Mouse (Mus musculus) layer of hippocampus, postnatal 10 days (tissue): ENCODE measurements around the gene Srsf1. TPM values are rescaled to one million over a fixed set of nuclear protein-coding genes. Genes with fewer than 3 reads are reported as not detected.
A peak's percentile ranks its signal among the peaks of the same experiment; 100 is the strongest.
"Not testable (repeated sequence)": the region's sequence is repeated elsewhere in the genome, so short reads cannot be mapped to it uniquely, and the experiment has no call there.

ENCODE experiments used
- DNase-seq, 2 experiments: peaks; one replicate each; pipeline ENCODE4 v3.0.0; 2021; ENCODE audit warnings: low spot score in 2 of 2
- total RNA-seq, 2 experiments: library from RNA; stranded (reverse); gene quantifications; 2 replicates each; pipeline ENCODE4 v1.2.3; 2021

Srsf1 gene
- total RNA-seq, 2 experiments from 2014 or later = 218 to 245 TPM

DNA sequence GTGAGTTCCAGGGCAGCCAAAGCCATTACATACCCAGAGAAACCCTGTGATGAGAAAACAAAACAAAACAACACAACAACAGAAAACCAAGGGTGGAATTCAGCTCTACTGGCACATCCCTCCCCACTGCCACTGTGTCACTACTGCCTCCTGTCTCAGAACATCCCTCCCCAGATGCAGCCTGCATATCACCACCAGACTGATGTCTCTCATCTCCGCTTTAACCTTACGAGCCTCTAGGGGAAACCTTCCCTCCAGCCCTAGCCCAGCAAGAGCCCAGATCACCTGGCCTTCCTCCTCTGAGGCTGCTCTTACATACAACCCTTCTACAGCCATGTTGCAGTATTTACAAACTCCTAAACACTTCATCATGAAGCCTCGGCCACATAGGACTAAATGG, 9.8 kb upstream of the Srsf1 start:
- no peak for DNase-seq

DNA sequence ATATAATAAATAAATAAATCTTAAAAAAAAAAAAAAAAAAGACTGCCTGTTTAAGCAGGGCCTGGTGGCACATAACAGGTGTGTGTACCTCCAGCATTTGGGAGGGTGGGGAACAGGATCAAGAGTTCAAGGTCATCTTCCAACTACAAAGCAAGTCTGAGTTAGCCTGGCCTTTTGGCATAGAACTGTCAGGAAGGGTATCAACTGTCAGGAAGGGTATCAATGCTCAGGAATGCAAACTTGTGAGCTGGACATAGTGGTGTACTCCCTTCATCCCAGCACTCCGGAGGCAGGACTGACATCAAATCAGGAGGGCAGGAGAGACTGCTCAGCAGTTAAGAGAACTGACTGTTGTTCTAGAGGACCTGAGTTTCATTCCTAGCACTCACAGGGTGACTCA, 8.1 kb upstream of the Srsf1 start:
- DNase-seq = no peak

DNA sequence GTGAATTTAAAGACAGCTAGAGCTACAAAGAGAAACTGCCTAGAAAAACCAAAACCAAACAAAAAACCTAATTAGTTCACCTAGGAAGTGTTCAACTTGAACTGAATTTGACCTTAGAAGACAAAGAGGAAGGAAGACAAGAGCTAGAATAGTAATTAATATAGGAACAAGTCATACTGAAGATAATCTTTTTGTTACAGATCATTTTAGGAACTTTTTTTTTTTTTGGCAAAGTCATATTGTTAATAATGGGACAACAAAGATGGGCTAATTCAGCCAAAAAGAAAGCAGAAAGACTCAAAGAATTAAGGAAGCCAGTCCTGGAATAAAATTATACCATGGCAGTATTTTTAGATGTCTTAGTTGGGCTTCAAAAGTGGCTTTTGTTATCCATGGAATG, 2.9 kb upstream of the Srsf1 start:
- no peak for DNase-seq

DNA sequence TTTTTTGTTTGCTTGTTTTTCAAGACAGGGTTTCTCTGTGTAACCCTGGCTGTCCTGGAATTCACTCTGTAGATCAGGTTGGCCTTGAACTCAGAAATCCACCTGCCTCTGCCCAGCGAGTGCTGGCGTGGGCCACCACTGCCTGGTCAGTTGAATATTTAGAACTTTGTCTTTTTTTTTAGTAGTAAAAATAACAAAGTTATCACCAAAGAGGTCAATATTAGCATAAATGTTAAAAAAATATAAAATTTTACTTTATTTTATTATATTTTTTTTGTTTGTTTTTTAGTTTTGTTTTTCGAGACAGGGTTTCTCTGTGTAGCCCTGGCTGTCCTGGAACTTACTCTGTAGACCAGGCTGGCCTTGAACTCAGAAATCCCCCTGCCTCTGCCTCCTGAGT, 2.0 kb upstream of the Srsf1 start:
- DNase-seq = not testable (repeated sequence)

DNA sequence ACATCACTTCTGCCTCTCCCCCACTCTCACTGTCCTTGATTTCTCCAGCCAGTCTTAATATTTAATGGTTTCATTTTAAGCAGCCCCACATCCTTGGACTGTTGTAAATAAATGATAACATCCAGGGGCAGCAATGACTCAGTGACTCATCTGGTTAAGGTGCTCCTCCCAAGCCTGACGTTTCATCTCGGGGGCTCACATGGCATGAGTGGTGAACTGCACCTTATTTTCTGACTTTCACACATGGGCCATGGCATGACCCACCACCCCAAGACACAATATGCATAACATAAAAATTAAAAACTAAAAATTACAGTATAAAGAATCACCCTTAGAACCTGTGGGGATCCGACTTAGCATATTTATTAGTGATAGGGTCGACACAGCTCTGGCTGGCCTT, 1.3 kb upstream of the Srsf1 start:
- no peak for DNase-seq

DNA sequence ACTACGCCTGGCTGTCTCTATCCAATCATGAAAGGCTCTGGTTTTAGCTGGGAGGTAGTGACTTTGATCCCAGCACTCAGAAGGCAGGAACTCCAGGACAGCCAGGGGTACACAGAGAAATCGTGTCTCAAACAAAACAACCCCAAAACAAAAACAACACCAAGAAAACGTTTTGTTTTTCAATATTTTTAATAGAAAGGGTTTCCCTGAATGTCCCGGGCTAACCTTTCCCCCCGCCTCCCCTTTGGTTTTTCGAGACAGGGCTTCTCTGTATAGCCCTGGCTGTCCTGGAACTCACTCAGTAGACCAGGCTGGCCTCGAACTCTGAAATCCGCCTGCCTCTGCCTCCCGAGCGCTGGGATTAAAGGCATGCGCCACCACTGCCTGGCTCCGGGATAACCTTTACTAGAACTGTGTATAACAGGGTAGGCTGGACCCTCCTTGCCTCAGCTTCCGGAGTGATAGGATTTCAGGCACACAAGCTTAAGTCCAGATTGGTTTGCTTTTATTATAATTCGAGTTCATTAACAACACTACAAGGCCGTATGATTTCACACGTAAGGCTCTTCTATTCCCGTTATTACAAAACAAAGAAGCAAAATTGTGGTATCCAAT, 743 bp upstream of the Srsf1 start:
- DNase-seq = peak in 1 of 2 experiments; percentile 18

DNA sequence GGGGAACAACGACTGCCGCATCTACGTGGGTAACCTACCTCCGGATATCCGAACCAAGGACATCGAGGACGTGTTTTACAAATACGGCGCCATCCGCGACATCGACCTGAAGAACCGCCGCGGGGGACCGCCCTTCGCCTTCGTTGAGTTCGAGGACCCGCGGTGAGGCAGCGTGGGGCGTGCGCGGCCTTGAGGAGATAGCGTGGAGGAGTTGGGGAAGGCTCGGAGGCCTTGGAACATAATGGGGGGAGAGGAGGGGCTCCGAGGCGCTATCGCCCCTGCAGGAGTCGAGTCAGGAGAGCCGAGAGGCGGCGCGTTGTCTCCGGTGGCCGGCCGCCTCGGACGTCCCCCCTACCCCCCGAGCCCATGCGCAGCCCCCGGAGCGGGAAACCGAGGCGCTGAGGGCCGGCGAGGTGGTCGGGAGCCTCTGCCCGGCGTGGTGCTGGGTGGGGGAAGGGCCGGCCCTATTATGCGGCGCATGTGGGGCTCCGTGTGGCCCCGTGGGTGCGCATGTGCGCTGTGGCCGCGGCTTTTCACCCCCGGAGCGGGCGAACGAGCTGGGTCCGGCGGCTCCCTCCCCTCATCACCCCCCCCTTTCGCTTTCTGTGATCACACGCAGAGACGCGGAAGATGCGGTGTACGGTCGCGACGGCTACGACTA, 828 bp downstream of the Srsf1 start:
- DNase-seq = peak; percentile 73 to 84

DNA sequence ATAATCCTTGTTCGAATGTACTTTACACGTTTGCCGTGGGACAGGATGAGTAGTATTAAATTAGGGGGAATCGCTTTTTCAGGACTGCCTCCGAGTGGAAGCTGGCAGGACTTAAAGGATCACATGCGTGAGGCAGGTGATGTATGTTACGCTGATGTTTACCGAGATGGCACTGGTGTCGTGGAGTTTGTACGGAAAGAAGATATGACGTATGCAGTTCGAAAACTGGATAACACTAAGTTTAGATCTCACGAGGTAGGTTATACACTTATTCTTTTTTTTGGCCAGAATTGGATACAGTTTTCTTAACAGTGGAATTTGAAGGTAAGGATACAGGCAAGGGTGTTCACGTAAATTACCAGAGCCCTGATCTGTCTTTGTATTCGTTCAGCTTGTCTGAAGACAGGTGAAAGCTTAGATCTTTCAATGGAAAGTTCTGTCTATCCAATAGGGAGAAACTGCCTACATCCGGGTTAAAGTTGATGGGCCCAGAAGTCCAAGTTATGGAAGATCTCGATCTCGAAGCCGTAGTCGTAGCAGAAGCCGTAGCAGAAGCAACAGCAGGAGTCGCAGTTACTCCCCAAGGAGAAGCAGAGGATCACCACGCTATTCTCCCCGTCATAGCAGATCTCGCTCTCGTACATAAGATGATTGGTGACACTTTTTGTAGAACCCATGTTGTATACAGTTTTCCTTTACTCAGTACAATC, 1.9 kb downstream of the Srsf1 start:
- no peak for DNase-seq

DNA sequence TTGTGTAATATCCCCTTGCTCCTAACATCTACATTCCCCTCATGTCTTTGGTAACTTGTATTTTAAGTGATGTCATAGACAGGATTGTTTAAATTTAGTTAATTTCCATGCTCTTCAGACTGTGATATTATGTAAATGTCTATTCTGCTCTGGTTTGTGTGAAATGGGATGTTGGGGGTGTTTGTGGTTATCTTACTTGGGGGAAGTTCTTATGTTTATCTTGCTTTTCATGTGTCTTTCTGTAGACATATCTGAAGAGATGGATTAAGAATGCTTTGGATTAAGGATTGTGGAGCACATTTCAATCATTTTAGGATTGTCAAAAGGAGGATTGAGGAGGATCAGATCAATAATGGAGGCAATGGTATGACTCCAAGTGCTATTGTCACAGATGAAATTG, 2.6 kb downstream of the Srsf1 start:
- no peak for DNase-seq

DNA sequence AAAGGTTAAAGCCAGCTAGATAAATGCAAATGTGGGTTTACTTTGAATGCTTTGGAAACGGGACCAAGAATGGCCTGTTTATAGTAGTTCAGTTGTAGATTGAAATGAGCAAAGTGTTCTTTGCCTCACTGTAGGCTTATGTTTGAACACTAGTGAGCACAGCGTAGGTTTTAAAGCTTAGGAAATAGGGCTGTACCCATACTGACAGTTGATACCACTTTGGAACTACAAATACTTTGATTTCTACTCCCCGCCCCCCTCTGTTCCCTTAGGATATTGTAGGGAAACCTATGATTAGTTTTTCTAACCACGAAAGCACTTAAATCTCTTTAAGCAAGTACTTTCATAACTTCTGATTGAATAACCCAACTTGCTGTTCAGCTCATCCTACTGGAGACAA, 5.5 kb downstream of the Srsf1 start:
- DNase-seq = no peak

DNA sequence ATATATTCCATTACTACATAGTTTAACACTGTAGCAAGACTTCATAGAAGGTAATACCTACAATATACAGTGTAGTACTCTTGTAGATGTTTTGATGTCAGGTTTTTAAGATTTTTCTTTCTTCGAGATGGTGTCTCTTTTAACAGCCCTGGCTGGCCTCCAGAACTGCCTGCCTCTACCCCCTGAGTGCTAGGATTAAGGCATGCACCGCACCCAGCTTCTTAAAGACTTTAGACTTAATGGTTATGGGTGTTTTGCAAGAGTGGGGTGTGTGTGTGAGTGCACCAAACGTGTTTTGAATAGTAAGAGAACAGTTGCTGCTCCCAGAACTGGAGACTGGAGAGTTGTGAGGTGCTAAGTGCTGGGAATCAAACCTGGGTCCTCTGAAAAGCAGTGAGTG, 6.6 kb downstream of the Srsf1 start:
- DNase-seq = no peak

DNA sequence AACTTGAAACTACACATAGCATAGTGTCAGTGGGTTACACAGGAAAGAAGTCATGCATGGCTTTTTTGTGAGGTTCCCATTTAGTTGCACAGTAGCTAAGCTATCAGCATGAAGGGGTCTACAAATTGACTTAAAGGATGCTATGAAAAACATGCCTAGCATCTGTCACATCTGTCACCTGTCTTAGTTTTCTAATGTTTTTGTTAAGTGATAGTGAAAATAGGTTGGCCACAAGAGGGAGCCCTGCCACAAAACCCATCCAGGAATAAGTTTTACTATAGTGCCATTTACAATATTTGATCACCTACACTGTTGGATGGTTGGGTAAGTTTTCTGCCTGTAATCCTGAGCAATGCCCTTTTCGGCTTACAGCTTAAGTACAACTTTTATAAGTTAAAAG, 7.4 kb downstream of the Srsf1 start:
- peak; percentile 49 to 56 for DNase-seq

DNA sequence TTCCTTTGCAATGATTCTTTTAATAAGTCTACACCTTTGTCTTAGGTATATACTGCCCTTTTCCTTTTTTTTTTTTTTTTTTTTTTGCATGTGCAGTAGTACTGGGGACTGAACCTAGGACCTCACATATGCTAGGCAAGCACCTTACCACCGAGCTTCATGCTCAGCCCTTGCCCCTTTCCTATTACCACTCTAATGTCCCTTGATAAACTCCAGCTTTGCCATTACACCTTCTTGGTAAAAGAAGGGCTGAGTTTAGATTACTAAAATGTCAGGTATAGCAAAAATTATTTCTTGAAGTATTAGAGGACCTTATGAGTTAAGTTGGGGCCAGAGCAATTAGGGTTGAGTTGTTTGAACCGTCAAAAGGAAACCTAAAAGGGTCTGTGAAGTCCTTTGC, 8.6 kb downstream of the Srsf1 start:
- DNase-seq = no peak

DNA sequence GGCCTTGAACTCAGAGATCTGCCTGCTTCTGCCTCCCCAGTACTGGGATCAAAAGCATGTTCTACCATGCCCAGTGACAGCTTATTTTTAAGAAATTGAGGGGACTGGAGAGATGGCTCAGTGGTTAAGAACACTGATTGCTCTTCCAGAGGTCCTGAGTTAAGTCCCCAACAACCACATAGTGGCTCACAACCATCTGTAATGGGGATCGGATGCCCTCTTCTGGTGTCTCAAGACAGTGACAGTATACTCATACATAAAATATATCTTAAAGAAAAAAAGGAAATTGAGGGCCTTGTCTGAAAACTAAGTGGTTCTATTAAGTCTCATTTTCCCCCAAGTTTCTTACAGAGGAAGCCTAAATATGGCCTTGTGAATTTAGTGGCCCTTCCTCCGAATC, 10.6 kb downstream of the Srsf1 start:
- DNase-seq = no peak

DNA sequence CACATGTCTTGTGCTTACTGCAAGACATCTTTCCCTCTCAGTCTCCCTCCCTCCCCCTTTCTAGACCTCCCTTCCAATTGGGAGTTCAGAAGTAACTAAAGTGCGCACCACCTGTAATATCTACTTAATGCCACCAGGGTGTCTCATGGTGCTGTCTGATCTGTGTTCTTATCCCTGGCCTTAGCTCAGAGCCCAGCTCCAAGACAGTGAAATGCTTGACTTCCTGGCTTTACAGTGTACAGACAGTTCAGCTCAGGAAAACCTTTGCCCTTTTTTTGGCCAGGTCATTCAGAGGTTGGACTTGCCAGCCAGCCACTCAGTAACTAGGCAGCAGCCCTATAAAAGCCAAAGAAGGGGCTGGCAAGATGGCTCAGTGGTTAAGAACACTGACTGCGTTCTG, 12.0 kb downstream of the Srsf1 start:
- peak; percentile 22 to 38 for DNase-seq

DNA sequence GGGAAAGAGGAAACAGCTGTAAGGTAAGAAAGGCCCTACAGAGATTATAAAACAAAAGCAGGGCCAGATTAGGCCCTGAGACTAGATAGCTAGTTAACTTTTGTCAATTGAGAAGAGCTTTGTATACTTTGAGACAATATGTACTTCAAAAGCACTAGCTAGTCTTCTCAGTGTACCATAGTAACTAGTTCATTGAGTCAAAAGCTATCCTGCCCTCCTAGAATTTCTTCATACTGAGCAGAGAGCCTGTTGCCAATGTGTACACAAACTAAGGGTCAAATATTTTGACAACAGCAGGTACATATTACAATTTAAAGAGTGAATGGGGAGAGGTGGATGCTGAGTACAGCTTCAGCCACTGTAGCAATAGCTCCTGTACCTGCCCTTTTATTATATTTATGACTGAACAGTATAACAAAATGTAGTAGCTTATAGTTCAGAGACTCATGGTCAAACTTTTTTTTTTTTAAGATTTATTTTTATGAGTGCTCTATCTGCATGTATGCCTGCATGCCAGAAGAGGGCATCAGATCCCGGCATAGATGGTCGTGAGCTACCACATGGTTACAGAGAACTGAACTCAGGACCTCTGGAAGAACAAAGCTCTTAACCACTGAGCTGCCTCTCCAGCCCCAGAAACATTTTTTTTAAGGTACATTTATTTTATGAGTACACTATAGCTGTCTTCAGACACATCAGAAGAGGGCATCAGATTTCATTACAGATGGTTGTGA, 14.9 kb downstream of the Srsf1 start:
- no peak for DNase-seq

DNA sequence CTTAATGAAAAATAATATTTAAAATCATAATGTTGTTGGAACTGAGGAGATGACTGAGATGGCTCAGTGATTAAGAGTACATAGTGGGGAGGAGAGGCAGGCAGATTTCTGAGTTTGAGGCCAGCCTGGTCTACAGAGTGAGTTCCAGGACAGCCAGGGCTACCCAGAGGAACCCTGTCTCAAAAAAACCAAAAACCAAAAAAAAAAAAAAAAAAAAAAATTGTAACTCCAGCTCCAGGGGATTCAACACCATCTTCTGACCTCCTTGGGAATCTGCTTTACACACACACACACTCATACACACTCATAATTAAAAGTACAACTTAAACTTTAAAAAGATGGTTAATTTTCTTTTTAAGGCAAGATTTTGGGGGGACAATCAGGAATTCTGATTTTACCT, 18.6 kb downstream of the Srsf1 start:
- DNase-seq = no peak

DNA sequence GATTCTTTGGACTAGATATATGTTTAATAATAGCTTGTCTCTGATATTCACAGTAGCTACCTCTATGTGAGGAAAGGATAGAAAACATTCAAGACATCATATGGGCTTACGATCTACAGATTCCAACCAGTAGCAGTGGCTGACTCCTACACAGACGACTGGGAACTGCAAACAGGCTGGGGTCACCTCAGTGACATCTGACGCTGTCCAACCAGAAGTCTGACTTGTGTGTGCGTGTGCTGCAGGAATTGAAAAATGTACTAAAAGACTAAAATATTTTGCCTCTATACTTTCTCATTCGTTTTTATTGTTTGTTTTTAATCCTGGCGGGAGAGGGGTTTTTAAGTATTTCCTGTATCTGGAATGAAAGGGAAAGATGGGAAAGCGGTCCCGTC, 20.0 kb downstream of the Srsf1 start:
- no peak for DNase-seq

DNA sequence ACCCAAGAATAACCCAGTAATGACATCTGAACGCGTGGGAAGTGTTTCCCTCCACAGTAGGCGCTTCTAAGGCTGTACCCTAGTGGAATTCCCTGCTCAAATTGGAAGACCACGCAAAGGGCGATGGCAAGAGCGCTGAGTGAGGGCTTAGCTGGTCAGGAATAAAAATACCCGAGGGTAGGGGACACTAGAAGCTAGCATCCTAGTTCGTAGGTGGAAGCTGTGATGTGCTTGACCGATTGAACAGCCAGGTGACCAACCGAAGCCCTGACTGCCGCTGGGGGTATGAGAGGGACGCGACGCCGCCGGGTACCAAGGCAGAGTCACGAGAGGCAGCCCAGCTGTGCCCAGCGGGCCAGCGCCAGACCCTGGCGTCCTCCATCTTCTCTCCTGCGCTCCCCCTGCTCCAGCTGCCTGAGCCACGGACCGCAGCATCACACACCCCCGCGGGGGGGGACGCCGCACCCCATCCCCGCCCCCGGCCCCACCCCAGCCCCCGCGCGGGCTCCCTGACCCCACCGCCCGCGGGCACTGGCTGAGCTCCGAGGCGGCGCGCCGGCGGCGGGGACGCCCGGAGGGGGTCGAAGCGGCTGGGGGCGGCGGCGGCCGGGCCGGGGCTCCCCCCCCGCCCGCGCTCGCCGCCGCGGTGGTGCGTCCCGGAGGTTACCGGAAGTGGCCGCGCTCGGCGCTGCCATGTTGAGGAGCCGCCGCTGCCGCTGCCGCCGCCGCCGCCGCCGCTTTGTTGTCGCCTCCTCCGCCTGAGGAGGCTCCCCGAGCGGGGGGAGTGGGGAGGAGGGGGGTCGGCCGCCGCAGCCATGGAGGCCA, 20.6 kb downstream of the Srsf1 start, which contains the start of gene Vezf1:
Vezf1 (plus strand) TSS at position 694 of the 825 bp plus-strand sequence.
- DNase-seq = peak; percentile 65 to 77

DNA sequence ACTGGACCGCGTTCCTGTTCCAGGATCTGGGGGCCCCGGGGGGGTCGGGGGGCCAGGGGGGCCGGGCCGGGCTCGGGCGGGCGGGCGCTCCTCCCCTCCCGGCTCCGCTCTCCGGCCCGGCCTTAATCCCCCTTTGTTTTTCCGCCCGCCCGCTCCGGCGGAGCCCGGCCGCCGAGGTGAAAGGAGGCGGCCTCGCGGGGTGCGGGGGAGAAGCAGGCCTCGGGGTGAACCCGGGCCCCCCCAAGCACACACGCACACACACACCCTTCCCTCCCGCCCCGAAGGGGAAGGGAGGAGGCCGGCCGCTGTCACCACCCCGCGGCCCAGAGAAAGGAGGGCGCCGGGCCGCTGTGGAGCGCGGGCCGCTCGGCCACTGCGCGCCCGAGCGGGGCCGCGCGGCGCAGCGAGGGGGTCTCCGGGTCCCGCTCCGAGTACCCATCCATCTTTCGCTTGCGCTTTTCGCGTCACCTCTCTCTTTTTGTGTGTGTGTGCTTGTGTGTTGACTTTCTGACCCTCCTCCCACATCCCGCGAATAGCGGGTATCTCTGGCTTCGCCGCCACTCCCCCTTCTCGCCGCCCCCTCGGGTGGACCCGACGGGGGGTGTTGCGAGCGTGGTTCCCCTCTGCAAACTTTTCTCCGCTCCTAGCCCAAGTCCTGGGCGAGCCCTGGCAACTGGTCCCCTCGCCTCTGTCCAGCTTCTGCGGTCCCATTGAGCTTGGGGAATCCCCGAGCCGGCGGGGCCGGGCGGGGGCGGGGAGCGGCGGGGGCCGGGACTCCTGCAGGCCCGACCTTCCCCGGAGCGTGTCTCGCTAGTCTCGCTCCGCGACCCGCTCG, 21.5 kb downstream of the Srsf1 start:
- DNase-seq = peak; percentile 48 to 63
